Mouse (Mus musculus): ENCODE measurements around the gene Eif3i. TPM values are rescaled to one million over a fixed set of nuclear protein-coding genes. Genes with fewer than 3 reads are reported as not detected.
"Not testable (repeated sequence)": the region's sequence is repeated elsewhere in the genome, so short reads cannot be mapped to it uniquely, and the experiment has no call there.

Gene Eif3i
- polyA plus RNA-seq, 1 experiment from 2014 or later = 307 TPM

DNA sequence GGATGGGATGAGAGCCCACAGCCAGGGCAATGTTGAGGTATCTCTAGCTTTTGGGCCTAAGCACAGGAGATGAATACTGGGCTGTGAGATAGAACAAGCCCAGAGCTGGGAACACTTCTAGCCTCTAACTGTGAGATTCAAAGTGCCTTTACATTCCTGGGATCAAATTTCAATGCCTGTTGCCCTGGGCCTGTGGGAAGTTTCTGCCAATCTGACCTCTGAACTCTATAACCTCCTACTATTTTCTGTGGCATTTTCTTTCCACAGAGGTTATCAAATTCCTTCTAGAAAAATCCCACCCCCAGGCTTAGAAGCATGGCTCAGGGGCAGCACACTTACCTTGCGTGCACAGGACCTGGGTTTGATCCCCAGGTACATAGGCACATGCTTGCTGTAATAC lies 50.2 kb downstream of the Eif3i start:
- Histone ChIP-seq H3K27ac (ENCODE audit: low read length) (no peak overlapping the region), H3K9ac (replicated peaks; ENCODE audit: low read length) (0 out of 2 replicates have a peak overlapping the region, but pooled peaks have one; percentile 8), H3K27me3 (ENCODE audit: insufficient read depth, low read length) (no peaks in the 10 kb centered on the region), H3K4me2 (replicated peaks; ENCODE audit: low read depth, low read length) (no peak overlapping the region), H3K4me1 (ENCODE audit: insufficient read depth, low read length) (peaks cover 10% of the 10 kb centered on the region; the same call in 1 of the 2 replicates), H3K9me3 (ENCODE audit: low read length) (0 out of 2 replicates have a peak, but pooled peaks cover 2% of the 10 kb centered on the region), H3K36me3 (ENCODE audit: insufficient read depth, low read length) (no peaks in the 10 kb centered on the region), H3K4me3 (ENCODE audit: low read length) (no peak overlapping the region)
- no peak for ATAC-seq (ENCODE audit: low FRiP score, low TSS enrichment)
- 54% methylated on average over 1 of the region's 1 CpGs for WGBS

DNA sequence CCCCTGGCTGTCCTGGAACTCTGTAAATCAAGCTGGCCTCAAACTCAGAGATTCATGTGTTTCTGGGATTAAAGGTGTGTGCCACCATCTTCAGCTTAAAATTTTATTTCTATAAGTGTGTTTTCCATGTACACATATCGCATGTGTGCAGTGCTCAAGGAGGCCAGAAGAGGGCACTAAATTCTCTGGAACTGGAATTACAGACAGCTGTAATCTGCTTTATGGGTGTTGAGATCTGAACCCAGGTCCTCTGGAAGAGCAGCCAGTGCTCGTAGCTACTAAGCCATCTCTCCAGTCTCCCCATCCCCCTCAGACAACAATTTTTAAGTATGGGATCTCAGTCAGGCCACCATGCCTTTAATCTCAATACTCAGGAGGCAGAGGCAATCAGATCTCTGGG lies 51.1 kb downstream of the Eif3i start:
- no peaks in the 10 kb centered on the region for H3K36me3 ChIP-seq (ENCODE audit: insufficient read depth, low read length)
- WGBS = 92% methylated on average over 2 of the region's 2 CpGs
- peaks cover 6% of the 10 kb centered on the region; the same call in 1 of the 2 replicates for H3K4me1 ChIP-seq (ENCODE audit: insufficient read depth, low read length)
- no peak overlapping the region for H3K4me2 ChIP-seq (replicated peaks; ENCODE audit: low read depth, low read length)
- H3K27ac ChIP-seq (ENCODE audit: low read length) = no peak overlapping the region
- no peak overlapping the region for H3K9ac ChIP-seq (replicated peaks; ENCODE audit: low read length)
- ATAC-seq (ENCODE audit: low FRiP score, low TSS enrichment) = no peak
- H3K9me3 ChIP-seq (ENCODE audit: low read length) = 0 out of 2 replicates have a peak, but pooled peaks cover 2% of the 10 kb centered on the region
- no peaks in the 10 kb centered on the region for H3K27me3 ChIP-seq (ENCODE audit: insufficient read depth, low read length)
- no peak overlapping the region for H3K4me3 ChIP-seq (ENCODE audit: low read length)

DNA sequence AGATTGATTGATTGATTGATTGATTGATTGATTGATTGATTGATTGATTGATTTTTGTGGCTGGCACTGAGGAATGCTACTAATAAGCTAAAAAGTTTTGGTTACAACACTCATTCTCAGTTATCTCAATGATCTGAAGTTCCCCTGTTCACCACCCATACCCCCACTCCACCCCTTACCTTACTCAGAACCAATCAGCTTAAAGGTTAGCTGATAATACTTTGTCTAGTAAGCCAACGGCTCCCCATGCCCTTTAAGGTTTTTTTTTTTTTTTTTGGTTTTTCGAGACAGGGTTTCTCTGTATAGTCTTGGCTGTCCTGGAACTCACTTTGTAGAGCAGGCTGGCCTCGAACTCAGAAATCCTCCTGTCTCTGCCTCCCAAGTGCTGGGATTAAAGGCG lies 52.8 kb downstream of the Eif3i start:
- H3K36me3 ChIP-seq (ENCODE audit: insufficient read depth, low read length); ATAC-seq (ENCODE audit: low FRiP score, low TSS enrichment); H3K27me3 ChIP-seq (ENCODE audit: insufficient read depth, low read length); H3K4me2 ChIP-seq (replicated peaks; ENCODE audit: low read depth, low read length); H3K9me3 ChIP-seq (ENCODE audit: low read length); H3K27ac ChIP-seq (ENCODE audit: low read length); H3K9ac ChIP-seq (replicated peaks; ENCODE audit: low read length); H3K4me3 ChIP-seq (ENCODE audit: low read length); H3K4me1 ChIP-seq (ENCODE audit: insufficient read depth, low read length): not testable (repeated sequence)
- WGBS = 85% methylated on average over 4 of the region's 4 CpGs

DNA sequence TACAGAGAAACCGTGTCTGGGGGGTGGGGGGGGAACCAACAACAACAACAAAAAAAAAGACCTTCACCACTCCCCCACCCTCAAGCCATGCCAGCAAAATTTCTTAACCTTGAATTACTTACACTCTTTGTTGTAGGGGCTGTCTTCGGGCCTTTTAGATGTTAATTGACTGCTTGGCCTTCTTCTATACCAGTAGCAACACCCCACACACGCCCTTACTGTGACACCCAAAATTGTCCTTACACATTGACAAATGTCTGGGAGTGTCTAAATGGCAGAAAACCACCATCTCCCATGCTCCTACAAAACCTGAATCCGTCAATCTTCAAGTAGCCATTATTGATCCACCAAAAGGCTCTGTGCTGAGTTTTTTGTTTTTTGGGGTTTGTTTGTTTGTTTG lies 56.3 kb downstream of the Eif3i start:
- WGBS = 82% methylated on average over 4 of the region's 4 CpGs

DNA sequence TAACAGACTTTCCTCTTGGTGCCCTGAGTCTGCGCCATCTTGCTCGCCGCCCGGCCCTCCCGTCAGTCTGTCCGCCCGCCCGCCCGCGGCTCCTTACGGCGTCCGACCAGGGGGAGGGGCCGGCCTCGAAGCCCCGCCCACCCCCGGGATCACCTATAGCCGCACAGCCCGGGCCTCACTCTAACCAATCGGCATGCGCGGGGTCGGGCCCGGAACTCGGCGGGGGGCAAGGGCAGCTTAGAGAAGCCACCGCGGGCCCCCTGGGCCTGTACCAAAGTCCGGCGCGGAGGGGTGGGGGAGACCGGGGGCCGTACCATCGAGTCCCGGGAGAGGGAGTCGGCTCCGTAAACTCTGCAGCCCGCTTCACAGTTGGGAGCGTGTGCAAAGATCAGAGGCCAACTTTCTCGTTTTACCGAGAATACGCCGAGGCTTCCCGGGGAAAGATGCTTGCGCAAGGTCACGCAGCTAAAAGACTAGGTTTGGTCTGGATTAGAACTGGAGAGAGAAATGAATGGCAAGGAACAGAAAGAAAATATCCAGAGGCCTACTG lies 57.8 kb downstream of the Eif3i start, which contains the start of gene Hdac1:
Gene Hdac1, minus strand, starts transcription at position 122 of the 550 bp plus-strand sequence.
- Histone ChIP-seq H3K9ac (replicated peaks; ENCODE audit: low read length) (peak within 1 kb of the TSS; percentile 94), H3K36me3 (ENCODE audit: insufficient read depth, low read length) (peaks cover 6% of the 10 kb centered on the region; the same call in 1 of the 2 replicates), H3K4me1 (ENCODE audit: insufficient read depth, low read length) (peaks cover 15% of the 10 kb centered on the region), H3K9me3 (ENCODE audit: low read length) (no peaks in the 10 kb centered on the region), H3K4me2 (replicated peaks; ENCODE audit: low read depth, low read length) (peak within 1 kb of the TSS; percentile 68), H3K27me3 (ENCODE audit: insufficient read depth, low read length) (no peaks in the 10 kb centered on the region), H3K4me3 (ENCODE audit: low read length) (peak within 1 kb of the TSS; percentile 90), H3K27ac (ENCODE audit: low read length) (peak within 1 kb of the TSS; percentile 82)
- WGBS = under 1% methylated on average over 43 of the region's 46 CpGs
- ATAC-seq (ENCODE audit: low FRiP score, low TSS enrichment) = peak; percentile 99

More for the DNA sequence above, 56.3 kb downstream of the Eif3i start:
- Histone ChIP-seq H3K9ac (replicated peaks; ENCODE audit: low read length) (no peak overlapping the region), H3K27me3 (ENCODE audit: insufficient read depth, low read length) (no peaks in the 10 kb centered on the region), H3K4me3 (ENCODE audit: low read length) (no peak overlapping the region), H3K36me3 (ENCODE audit: insufficient read depth, low read length) (peaks cover 6% of the 10 kb centered on the region; the same call in 1 of the 2 replicates), H3K4me2 (replicated peaks; ENCODE audit: low read depth, low read length) (no peak overlapping the region), H3K9me3 (ENCODE audit: low read length) (no peaks in the 10 kb centered on the region), H3K27ac (ENCODE audit: low read length) (no peak overlapping the region), H3K4me1 (ENCODE audit: insufficient read depth, low read length) (peaks cover 15% of the 10 kb centered on the region)
- no peak for ATAC-seq (ENCODE audit: low FRiP score, low TSS enrichment)

Small RNA genes within 50 kb of the gene (microRNA-seq; reads per million reads assigned to microRNA genes)
- not detected for gene Mir8119

Other genes with a start within 250 kb of the Eif3i start
- gene Zbtb8a, start 222.5 kb downstream of the Eif3i start, polyA plus RNA-seq (2015; fragmentation: Nextera tagmentation; extraction: Ambion mirVana) = 17.2 and 18.4 TPM in 2 replicates
- 5.7 and 5.8 TPM in 2 replicates for gene Zbtb8b, start 159.8 kb downstream of the Eif3i start, polyA plus RNA-seq (2015; fragmentation: Nextera tagmentation; extraction: Ambion mirVana)
- 31.8 and 33.6 TPM in 2 replicates for gene Bsdc1, start 139.1 kb downstream of the Eif3i start, polyA plus RNA-seq (2015; fragmentation: Nextera tagmentation; extraction: Ambion mirVana)
- gene Tssk3, start 109.6 kb downstream of the Eif3i start, polyA plus RNA-seq (2015; fragmentation: Nextera tagmentation; extraction: Ambion mirVana) = not detected in 2 replicates
- gene Fam229a, start 109.5 kb downstream of the Eif3i start, polyA plus RNA-seq (2015; fragmentation: Nextera tagmentation; extraction: Ambion mirVana) = 0.35 TPM in 1 of 2 replicates, not detected in the other
- 761 and 859 TPM in 2 replicates for gene Marcksl1, start 87.1 kb downstream of the Eif3i start, polyA plus RNA-seq (2015; fragmentation: Nextera tagmentation; extraction: Ambion mirVana)
- gene Hdac1, start 57.9 kb downstream of the Eif3i start, polyA plus RNA-seq (2015; fragmentation: Nextera tagmentation; extraction: Ambion mirVana) = 285 and 304 TPM in 2 replicates
- 10.8 and 13.0 TPM in 2 replicates for gene Lck, start 27.0 kb downstream of the Eif3i start, polyA plus RNA-seq (2015; fragmentation: Nextera tagmentation; extraction: Ambion mirVana)
- gene Fam167b, start 22.1 kb downstream of the Eif3i start, polyA plus RNA-seq (2015; fragmentation: Nextera tagmentation; extraction: Ambion mirVana) = 35.9 and 37.8 TPM in 2 replicates
- gene Tmem234, start within 50 bp of the Eif3i start, polyA plus RNA-seq (2015; fragmentation: Nextera tagmentation; extraction: Ambion mirVana) = 216 and 221 TPM in 2 replicates
- 2.6 and 3.2 TPM in 2 replicates for gene Dcdc2b, start 13.6 kb upstream of the Eif3i start, polyA plus RNA-seq (2015; fragmentation: Nextera tagmentation; extraction: Ambion mirVana)
- 34.8 and 38.2 TPM in 2 replicates for gene Iqcc, start 18.5 kb upstream of the Eif3i start, polyA plus RNA-seq (2015; fragmentation: Nextera tagmentation; extraction: Ambion mirVana)
- 64.1 and 71.7 TPM in 2 replicates for gene Ccdc28b, start 23.3 kb upstream of the Eif3i start, polyA plus RNA-seq (2015; fragmentation: Nextera tagmentation; extraction: Ambion mirVana)
- 89.5 and 94.4 TPM in 2 replicates for gene Txlna, start 40.4 kb upstream of the Eif3i start, polyA plus RNA-seq (2015; fragmentation: Nextera tagmentation; extraction: Ambion mirVana)
- gene Kpna6, start 72.1 kb upstream of the Eif3i start, polyA plus RNA-seq (2015; fragmentation: Nextera tagmentation; extraction: Ambion mirVana) = 19.9 and 21.3 TPM in 2 replicates
- gene Tmem39b, start 96.2 kb upstream of the Eif3i start, polyA plus RNA-seq (2015; fragmentation: Nextera tagmentation; extraction: Ambion mirVana) = 20.6 and 21.7 TPM in 2 replicates
- gene Khdrbs1, start 141.7 kb upstream of the Eif3i start, polyA plus RNA-seq (2015; fragmentation: Nextera tagmentation; extraction: Ambion mirVana) = 92.1 and 105 TPM in 2 replicates
- 272 and 298 TPM in 2 replicates for gene Ptp4a2, start 210.6 kb upstream of the Eif3i start, polyA plus RNA-seq (2015; fragmentation: Nextera tagmentation; extraction: Ambion mirVana)

Measured in kidney, embryonic 16.5 days (tissue).